Mouse (Mus musculus) cerebellum, adult (tissue): ENCODE results near the gene Robo2.

Experiments
- ATAC-seq: cut with Nextera tagmentation; 2 replicates; pipeline ENCODE4 v1.9.2; 2017; ENCODE audit warnings: mild to moderate bottlenecking, moderate library complexity, mixed read lengths; ENCODE audit not compliant: insufficient number of reproducible peaks, low FRiP score, low TSS enrichment

Robo2 gene

DNA sequence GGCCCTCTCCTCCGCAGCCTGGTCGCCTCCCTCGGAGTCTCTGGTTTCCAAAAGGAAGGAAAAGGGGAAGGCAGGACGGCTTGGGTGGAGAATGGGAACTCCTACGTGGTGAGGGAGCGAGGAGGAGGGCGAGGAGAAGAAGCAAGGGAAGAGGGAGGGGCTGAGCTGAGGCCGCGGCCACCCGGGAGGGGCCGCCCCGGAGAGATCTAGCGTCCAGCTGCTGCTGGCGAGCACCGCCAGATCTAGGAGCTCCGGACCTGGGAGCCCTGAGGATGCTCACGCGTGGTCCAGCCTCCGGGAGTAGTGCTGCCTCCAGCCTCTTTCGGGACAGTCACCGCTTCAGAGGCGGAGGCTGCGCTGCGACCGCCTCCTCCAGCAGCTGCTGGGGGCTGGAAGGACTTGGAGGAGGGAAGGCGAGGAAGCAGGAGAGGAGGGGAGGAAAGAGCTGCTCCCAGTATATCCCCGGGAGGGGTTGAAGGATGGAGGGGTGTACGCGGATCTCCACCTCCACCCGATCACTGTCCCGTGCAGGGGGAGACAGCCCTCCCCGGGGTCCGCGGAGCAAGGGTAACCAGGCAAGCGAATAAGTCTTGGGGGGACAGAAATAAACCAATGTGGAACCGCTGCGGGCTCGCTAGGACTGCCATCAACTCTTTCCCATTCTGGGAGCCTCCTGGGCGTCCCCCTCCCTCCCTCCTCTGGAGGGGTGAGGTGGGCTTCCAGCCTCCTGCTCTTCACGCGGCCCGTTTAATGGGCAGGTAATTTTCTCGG is at the start of gene Robo2:
Gene Robo2 (minus strand): TSS at position 345 of the 771 bp plus-strand sequence.
- ATAC-seq, result peak; percentile 69

DNA sequence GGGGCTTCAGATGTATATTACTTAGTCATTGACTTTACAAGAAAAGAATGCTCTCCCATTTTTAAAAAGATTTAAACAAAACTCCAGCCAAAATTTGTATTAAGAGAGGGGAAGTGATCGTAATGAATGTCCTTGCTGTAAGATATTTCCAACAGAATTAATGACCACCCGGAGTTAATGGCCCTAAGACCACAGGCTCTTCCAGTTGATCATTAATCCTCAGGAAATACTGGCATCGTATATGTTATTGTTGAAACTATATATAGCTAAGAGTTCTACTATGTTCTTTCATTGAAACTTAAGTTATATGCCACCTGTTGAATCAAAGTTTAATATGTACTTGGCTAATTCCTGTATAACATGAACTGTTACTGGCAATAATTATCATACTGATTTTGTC is 46.5 kb upstream of the Robo2 start:
- no peak for ATAC-seq

DNA sequence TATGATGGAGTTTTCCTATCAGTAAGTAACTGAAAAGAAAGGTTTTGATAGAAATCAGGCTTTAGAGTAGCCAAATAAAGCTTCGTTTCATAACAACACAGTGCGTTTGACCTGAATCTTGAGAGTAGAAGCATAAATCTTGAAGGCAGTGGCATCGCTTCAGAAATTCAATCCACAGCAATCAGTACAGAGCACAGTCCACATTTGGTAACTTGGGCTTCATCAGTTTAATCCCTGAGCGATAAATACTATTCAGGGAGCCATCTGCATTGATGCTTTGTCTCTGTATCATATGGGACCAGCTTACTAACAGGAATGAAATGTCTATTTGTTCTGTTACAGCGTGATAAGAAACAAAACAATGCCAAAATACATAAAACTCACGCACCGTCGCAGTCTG is 46.1 kb upstream of the Robo2 start:
- no peak for ATAC-seq

DNA sequence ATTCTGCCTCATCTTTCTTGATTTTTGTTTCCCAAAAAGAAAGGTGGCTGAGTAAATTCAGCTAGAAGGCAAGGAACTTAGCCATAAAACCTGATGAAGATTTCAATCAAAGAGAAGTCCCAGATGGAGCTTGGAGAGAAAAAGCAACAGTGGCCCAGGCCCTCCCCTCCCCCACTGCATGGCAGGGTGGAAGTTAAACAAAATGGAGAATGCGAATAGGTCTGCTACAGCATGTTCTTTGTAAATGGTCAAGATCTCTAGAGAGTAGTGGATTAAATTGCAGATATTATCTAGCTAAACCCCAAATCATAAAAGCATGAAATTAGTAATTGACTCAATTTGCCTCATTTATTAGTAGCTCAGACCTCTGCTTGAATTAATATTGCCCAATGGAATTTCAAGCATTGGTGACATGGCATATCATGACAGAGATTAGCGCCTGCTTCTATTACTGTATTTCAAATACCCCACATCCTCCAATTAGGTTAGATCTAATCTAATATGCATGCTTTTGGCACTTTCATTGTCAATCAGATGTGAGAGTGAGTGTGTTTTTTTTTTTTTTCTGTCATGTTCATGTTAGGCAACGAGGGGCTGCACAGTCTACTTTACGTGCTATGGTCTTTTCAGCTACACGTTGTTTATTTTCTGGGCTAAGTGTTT is 45.3 kb upstream of the Robo2 start:
- no peak for ATAC-seq

DNA sequence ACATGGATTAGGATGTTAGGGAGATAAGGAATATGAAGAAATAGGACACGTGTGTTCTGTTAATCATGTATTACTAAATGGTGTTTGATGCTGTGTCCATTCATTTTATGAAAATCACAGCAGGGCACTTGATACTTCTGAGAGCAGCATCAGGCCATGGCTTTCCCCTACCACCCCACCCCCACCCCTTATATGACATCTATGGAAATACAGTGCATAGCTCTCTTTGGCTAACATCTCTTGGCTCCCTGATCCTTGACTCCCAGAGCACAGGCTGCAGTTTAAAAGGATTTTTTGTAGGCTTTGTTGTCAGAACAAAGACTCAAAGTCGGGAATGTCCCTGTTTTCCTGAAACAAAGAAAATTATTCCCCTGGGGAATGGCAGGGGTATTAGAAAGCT is 43.6 kb upstream of the Robo2 start:
- no peak for ATAC-seq

DNA sequence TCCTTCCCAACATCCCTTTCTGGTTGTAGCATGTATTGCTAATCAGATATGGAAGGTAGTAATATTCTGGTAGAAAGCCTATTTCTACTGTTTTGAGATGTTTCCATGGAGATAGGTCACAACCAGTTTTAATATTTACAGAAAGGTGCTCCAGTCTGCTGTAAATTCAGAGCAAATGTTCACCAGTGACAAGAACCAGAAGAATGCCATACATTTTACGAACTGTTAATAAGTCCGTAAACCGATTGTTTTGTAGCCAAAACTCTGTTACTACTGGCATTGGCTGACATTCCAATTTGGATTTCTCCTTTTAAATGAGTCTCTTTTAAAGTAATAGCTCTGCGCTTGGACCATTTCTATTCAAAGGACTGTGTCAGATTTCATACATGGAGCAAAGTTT is 36.4 kb upstream of the Robo2 start:
- no peak for ATAC-seq

DNA sequence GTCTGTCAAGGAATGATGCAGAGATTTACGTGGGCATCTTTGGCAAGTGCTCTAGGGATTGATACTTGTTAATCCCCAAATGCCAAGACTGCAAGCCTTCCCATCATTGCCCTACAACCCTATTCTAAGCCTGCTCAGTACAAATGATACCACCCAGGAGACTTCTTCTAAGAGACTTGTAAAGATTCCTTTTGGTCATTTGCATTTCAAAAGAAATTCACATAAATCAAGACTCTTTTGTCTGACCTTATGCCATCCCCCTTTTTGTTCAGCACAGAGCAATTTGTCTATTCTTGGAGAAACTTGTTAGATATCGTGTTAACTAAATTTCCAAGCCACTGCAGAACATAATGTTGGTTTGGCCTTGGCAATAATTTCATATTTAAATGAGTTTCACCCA is 15.4 kb upstream of the Robo2 start:
- ATAC-seq, result no peak

DNA sequence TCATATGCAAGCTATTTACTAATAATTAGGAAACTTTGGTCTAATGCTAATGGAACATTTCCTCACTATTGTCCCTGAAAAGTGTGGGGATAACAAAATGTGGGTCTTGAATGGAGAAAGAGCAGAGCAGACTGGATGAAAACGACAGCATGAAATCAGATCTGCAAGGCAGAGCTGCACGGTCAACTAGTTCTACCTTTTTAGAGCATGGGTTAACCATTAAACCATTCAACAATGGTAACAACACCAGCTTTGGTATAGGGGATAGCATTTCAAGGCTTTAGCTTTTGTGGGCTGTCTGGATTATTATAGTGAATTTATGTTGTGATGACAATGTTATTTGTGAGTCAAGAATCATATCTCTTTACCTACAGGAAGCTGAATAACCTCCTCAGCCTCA is 8.7 kb upstream of the Robo2 start:
- ATAC-seq, result no peak

DNA sequence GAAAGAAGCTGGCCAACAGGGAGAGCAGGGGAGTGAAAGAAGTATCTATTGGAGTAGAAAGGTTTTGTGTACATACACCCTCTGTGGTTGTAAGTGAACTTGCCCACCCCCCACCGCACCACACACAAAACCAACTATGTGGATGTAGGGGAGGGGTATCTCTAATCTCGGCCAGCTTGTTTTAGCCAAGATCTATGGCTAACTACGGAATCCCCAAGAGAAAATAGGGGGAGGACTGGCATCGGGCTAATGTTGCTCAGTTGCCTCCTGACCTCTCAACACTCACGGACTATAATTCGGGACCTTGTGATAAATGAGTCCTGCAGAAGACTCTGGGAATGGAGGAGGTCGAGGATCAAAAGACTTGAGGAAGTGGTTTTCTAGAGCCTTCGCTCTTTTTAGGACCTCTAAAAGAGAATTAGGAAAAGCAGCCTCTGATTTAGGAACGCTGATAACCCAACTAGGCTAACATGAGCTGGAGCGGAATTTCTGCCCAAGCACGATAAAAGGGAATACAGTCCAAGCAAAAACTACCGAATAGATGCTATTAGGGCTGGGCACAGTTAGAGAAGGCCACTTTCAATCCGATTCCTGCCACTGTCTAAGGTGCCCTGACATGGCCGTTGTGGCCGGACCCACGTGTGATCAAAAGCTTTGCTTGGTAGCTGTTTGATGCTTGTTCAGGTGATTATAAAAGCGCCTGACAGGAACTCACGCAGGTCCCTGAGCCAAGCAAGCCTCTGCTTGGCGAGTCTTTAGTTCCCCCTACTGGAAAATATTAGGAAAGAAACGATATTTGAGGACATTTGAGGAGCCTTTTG is 1.1 kb upstream of the Robo2 start:
- ATAC-seq, result peak; percentile 79

DNA sequence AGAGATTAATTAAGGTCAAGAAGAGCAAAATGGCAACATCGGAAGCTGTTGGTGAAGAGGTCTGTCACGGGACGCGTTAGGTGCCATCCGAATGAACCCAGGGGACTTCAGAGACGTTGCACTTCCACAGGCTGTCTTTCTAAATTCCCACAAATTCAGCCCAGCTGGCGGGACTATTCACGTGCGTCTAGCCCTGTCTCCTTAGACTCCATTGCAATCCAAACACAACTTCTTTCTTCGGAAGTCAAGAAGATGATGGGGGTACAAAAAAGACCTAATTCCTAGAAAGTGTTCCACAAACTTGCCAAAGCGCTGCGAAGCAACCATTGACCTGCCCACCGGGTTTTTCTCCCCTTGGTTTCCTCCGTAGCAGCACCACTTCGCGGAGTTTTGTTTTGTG is 604 bp downstream of the Robo2 start:
- no peak for ATAC-seq

DNA sequence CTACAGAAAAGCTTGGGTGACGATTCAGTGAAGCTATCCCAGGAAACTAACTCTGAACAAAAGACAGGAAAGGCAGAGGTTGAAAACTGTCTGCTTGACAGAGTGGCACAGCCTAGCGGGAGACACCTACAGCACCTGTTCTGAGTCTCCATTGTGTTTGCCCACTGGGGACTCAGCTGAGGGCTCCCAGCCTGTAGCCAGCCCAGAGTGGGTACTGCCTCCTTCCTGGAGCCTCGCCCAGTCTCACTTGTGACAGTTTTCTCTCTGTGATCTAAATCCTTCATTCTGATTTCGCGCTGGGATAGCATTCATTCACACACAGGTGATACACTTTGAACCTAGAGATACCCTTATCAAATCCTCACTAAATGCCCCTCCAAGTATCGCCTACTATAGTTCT is 1.5 kb downstream of the Robo2 start:
- ATAC-seq, result no peak

DNA sequence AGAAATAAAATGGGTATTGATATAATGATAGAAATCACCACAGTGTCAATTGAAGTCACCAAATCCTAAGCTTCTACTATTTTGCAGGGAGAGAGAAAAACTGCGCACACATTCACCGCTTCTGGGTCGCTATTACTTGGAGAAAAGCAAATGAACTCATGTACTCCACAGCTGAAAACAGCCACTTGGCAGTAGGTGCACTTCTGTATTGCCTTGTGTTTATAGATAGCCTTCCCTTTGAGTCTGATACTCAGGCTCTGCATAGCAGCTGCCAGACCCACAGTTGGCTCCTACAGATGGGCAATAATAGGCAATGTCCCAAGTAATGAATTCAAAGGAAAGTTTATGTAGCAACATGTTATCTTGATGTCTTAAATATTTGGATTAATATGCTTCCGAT is 2.1 kb downstream of the Robo2 start:
- no peak for ATAC-seq

DNA sequence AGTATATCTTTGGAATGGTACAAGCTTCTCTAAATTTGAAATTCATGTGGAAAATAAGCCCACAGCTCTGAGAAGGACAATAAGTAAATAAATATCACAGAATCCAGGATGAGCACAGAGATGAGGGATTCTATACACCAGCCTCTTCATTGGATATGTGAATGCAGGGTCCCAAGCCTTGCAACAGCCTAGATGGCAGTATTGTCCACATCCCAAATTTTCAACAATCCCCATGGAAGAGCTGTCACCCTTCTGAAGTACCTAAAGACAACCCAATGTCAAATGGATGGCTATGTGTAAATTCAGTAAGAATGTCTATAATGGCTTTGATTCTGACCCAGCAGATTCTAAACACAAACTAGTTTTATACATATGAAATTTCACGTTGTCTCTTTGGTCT is 3.1 kb downstream of the Robo2 start:
- no peak for ATAC-seq

DNA sequence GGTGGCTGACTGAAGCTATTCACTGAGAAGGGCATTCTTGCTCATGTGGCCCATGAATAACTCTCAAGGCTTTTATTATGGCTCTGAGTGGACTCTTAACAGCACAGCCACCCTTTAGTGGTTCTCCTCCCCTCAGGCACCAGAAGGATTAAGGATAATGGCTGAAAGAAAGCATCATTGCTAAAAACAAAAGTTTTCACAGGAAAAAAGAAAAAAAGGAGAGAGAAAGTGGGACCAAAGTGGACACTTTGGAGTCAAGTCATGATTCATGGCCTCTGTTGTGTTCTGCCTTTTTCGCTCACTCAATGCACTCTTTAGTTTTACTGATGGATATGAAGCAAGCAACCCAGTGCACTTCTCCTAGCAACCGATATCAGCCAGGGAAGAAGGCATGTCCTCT is 14.3 kb downstream of the Robo2 start:
- ATAC-seq, result no peak

DNA sequence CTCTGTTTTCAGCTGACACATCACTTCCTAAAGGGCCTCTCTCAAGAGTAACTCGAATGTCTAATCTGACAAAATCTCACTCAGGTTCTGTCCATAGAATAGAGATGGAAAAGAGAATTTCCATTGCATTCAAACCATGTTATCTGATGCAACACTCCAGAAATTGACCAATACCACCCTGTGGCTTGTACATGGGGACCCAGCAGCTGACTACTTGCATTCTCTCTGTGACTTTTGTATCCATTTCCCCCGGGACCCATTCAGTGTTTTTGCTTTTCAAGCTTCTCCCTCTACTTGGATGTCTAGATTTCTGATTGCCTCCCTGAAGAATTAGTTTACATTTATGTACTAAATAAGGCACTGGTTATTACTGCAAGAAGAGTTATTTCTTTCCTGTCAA is 15.9 kb downstream of the Robo2 start:
- ATAC-seq, result no peak

DNA sequence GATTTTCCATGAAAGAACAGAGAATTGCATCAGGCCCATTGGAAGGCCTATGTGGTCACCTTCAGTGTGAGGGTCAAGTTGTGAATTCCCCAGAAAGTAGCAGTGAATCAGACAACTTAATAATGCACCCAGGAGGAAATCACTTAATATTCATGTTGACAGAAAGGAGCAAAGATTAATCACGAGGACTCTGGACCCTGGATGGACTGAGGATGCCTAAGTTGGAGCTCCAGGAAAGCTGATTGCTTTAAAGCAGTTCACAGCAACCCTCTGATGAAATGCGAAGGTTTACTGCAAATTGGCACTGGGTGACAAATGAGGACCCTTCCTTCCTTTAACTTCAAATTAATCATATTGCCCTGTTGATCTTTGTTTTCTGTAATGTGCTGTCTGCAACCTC is 32.2 kb downstream of the Robo2 start:
- ATAC-seq, result no peak

DNA sequence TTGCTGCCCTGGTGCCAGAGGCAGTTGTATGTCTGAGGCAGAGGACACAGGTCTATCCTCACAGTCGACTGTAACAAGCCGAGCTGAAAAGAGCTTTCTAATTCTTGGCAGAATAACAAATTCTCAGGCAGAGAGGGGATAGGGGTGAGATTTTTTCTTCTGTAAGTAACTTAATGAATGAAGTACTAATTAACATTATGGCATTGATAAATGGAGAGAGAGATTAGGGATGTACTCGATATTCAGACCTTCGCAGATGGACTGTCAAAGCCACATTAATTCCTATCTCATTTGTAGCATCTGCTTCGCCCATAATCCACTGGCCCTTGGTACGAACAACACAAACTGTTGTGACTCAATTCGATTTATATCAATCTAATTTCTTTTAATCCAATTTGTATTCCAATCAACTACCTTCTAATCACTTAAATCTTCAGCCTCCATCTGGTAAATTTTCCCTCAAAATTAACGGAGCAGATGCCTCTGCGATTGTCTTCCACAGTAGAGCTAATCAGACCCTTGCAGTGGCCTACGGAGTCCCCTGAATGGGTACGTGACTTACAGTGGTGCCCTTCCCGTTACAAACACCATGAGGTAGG is 36.2 kb downstream of the Robo2 start:
- no peak for ATAC-seq

DNA sequence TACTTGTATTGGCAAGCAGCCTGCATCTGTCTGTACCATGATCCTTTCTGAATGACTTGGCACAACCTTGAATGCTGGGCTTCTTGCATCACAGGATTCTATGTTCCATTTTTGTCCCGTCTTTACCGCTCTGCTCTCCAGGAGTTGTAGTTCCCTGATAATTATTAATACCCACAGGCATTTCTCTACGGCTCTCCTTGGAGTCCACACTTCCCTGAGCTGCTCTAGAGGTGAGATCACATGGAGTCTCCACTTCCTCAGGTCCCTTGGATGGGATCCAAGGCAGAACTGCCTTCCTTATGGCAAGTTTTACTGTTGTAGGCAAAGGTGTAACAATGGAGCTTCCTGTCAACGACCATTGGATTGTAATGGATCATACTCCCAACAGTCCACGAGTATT is 37.1 kb downstream of the Robo2 start:
- ATAC-seq, result no peak

DNA sequence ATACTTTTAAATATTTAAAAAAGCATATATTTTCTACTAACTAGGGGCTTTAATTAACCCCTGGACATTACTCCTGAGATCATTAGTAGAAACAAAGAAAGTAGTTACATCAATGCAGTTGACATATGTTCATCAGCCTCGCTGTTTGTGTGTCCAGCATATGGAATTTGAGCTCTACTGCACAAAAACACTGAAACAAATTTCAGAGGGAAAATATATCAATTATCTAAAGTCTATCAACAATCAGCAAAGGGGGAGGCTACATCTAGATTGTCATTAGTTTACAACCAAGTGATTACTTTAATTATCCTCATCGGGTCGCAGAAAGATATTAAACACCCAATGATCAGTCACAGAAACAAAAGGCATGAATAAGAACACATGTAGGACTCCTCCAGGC is 38.2 kb downstream of the Robo2 start:
- ATAC-seq, result no peak

DNA sequence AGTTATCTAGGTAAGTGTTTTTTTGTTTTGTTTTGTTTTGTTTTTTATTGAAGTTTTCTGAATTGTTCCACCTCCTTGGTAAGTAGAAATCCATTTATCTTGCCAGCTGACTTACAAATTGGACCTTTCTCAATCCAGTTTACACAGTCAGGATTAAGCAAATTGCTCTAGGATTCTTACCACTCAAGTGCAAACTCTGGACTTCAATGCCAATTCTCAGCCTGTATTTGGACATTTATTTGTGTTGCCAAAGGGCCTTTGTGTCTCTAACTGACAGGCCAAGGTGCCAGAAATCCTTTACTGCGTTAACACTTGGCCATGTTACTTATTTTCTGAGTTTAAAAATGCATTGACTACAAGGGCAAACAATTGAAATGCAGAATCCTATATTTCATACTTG is 38.7 kb downstream of the Robo2 start:
- ATAC-seq, result no peak

DNA sequence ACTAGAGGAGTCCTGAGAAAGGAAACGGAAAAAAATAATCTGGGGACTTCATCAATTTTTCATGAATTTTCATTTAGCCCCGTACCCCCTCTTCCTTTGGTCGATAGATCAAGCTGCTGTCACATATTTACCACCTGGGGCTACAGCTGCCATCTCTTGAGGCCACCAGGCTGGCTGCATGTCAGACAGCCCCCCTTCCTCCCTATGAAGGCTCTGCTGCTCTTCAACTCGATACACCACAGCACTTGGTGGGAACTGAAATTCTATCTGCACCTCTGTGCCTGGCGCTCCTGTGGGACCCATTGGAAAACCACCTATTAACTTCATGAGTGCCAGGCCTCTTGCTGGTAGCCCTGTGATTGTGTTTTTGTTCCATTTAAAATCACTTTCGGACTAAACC is 63.2 kb downstream of the Robo2 start:
- ATAC-seq, result no peak
